Comparison of ENCODE assay signal across 8 mouse cellular contexts in the genomic region with DNA sequence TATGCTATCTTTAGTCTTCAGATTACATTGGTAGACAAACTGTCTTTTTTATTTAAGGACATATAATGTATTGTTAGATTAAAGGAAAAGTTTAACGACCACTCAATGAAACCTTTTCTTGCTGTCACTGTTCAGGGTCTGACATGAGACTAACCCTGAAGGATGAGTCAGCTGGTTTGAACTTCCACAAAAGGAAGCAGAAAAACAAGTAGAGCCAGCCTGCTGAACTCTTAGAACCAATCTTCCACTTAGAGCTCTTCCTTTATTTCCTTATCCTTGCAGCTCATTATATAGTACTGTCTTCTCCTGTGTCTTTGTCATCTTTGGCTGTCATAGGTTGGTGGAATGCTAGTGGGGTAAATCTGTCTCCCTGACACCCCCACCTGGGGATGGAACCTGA. TPM values are rescaled to one million over a fixed set of nuclear protein-coding genes. Genes with fewer than 3 reads are reported as not detected.
A peak's percentile ranks its signal among the peaks of the same experiment; 100 is the strongest.
DNase-seq lines count a peak whose midpoint lies in the region; ATAC-seq lines count a peak whose summit lies in the region.

No protein-coding gene starts in this region.

- H3K36me3 ChIP-seq in lung, embryonic 15.5 days, result peaks cover 35% of the 10 kb centered on the region
- H3K36me3 ChIP-seq in liver, embryonic 11.5 days (ENCODE audit: control insufficient read depth, insufficient read depth, low read length), result peaks cover 11% of the 10 kb centered on the region
- H3K36me3 ChIP-seq in stomach, embryonic 16.5 days (ENCODE audit: control insufficient read depth, insufficient read depth, low read length), result peaks cover 8% of the 10 kb centered on the region; the same call in 1 of the 2 replicates

- H3K4me1 ChIP-seq in lung, embryonic 15.5 days, result peaks cover 19% of the 10 kb centered on the region
- H3K4me1 ChIP-seq in liver, embryonic 11.5 days (replicated peaks; ENCODE audit: control insufficient read depth, insufficient read depth, low read length), result peaks cover 4% of the 10 kb centered on the region
- H3K4me1 ChIP-seq in stomach, embryonic 16.5 days (ENCODE audit: control insufficient read depth, insufficient read depth, low read length), result peaks cover 18% of the 10 kb centered on the region

- H3K27ac ChIP-seq in lung, embryonic 15.5 days, result no peak overlapping the region
- H3K27ac ChIP-seq in liver, embryonic 11.5 days (ENCODE audit: low read depth, low read length), result 0 out of 2 replicates have a peak overlapping the region, but pooled peaks have one; percentile 22
- peak overlapping the region; percentile 72 for H3K27ac ChIP-seq in stomach, embryonic 16.5 days (ENCODE audit: low read length)

- H3K4me3 ChIP-seq in lung, embryonic 15.5 days, result peak overlapping the region; percentile 67
- H3K4me3 ChIP-seq in liver, embryonic 11.5 days (ENCODE audit: low read depth, low read length), result peak overlapping the region; percentile 77
- peak overlapping the region; percentile 43 for H3K4me3 ChIP-seq in stomach, embryonic 16.5 days (replicated peaks; ENCODE audit: low read length)

- no peaks in the 10 kb centered on the region for H3K9me3 ChIP-seq in lung, embryonic 15.5 days
- H3K9me3 ChIP-seq in liver, embryonic 11.5 days (ENCODE audit: control insufficient read depth, low read length), result no peaks in the 10 kb centered on the region
- no peaks in the 10 kb centered on the region for H3K9me3 ChIP-seq in stomach, embryonic 16.5 days (replicated peaks; ENCODE audit: control insufficient read depth, low read length)

- intact Hi-C loops in gastrocnemius, postnatal 36 days (cut with DNase I), result no loop called here

- ATAC-seq in lung, embryonic 15.5 days (ENCODE audit: borderline replicate concordance, extremely low read depth, low FRiP score, low TSS enrichment), result no peak
- ATAC-seq in erythroid progenitor cell, adult 5-6 weeks (replicated peaks; ENCODE audit: low FRiP score, poor library complexity, severe bottlenecking), result 0 out of 2 replicates have a peak, but pooled peaks have one; percentile 51
- no peak for ATAC-seq in liver, embryonic 11.5 days (replicated peaks; ENCODE audit: low FRiP score)
- no peak for ATAC-seq in stomach, embryonic 16.5 days (ENCODE audit: insufficient read depth, low FRiP score)

- no peak for DNase-seq in lung, postnatal 10 days
- no peak for DNase-seq in liver, embryonic 11.5 days (ENCODE audit: low spot score)
- DNase-seq in frontal cortex, postnatal 10 days (ENCODE audit: low spot score in 2 of 2), result no peak
- DNase-seq in gastrocnemius, postnatal 36 days, result no peak
- no peak for DNase-seq in adrenal gland, postnatal 36 days

- peak overlapping the region; percentile 60 for H3K4me2 ChIP-seq in lung, embryonic 15.5 days
- peak overlapping the region; percentile 86 for H3K4me2 ChIP-seq in liver, embryonic 11.5 days
- peak overlapping the region; percentile 71 for H3K4me2 ChIP-seq in stomach, embryonic 16.5 days (ENCODE audit: low read depth, low read length)

- WGBS in lung, embryonic 15.5 days, result 9% methylated on average over 1 of the region's 1 CpGs
- WGBS in liver, embryonic 11.5 days, result 20% methylated on average over 1 of the region's 1 CpGs
- WGBS in stomach, embryonic 16.5 days, result 12% methylated on average over 1 of the region's 1 CpGs

- no peaks in the 10 kb centered on the region for H3K27me3 ChIP-seq in lung, embryonic 15.5 days
- no peaks in the 10 kb centered on the region for H3K27me3 ChIP-seq in liver, embryonic 11.5 days (replicated peaks; ENCODE audit: control insufficient read depth, insufficient read depth, low read length)
- H3K27me3 ChIP-seq in stomach, embryonic 16.5 days (ENCODE audit: control insufficient read depth, insufficient read depth, low read length), result no peaks in the 10 kb centered on the region

- H3K9ac ChIP-seq in lung, embryonic 15.5 days, result peak overlapping the region; percentile 3; the same call in 1 of the 2 replicates
- peak overlapping the region; percentile 52; the same call in 1 of the 2 replicates for H3K9ac ChIP-seq in liver, embryonic 11.5 days (ENCODE audit: low read depth, low read length)
- peak overlapping the region; percentile 54 for H3K9ac ChIP-seq in stomach, embryonic 16.5 days (ENCODE audit: low read length)

RNA-seq across cellular contexts. Expression of gene Rit1, which starts 1.2 kb away (rescaled TPM):
- 58.3 and 62.8 TPM in 2 replicates for polyA plus RNA-seq in lung, embryonic 15.5 days (2015; fragmentation: Nextera tagmentation; extraction: Ambion mirVana)
- total RNA-seq in erythroid progenitor cell, adult 5-6 weeks (2015; ENCODE audit: low replicate concordance), result 13.0 and 20.2 TPM in 2 replicates
- 27.6 and 45.9 TPM in 2 replicates for total RNA-seq in erythroid progenitor cell, adult 5-6 weeks (2017; ENCODE audit: low replicate concordance)
- 33.9 and 34.4 TPM in 2 replicates for polyA plus RNA-seq in liver, embryonic 11.5 days (2014; fragmentation: Nextera tagmentation; extraction: Ambion mirVana)
- polyA plus RNA-seq in stomach, embryonic 16.5 days (2015; fragmentation: Nextera tagmentation; extraction: Ambion mirVana), result 64.4 and 75.9 TPM in 2 replicates
- total RNA-seq in gastrocnemius, postnatal 36 days (2021), result 10 to 100 TPM; 16.5 to 20.5 TPM
- 10 to 100 TPM; 49.9 to 58.4 TPM for total RNA-seq in adrenal gland, postnatal 36 days (2021)

RNA-seq across cellular contexts. Expression of gene Khdc4, which starts 32.2 kb away (rescaled TPM):
- 90.7 and 93.1 TPM in 2 replicates for polyA plus RNA-seq in lung, embryonic 15.5 days (2015; fragmentation: Nextera tagmentation; extraction: Ambion mirVana)
- total RNA-seq in erythroid progenitor cell, adult 5-6 weeks (2015; ENCODE audit: low replicate concordance), result 56.9 and 69.2 TPM in 2 replicates
- total RNA-seq in erythroid progenitor cell, adult 5-6 weeks (2017; ENCODE audit: low replicate concordance), result 37.8 and 62.8 TPM in 2 replicates
- polyA plus RNA-seq in liver, embryonic 11.5 days (2014; fragmentation: Nextera tagmentation; extraction: Ambion mirVana), result 64.7 and 65.7 TPM in 2 replicates
- 71.4 and 72.3 TPM in 2 replicates for polyA plus RNA-seq in stomach, embryonic 16.5 days (2015; fragmentation: Nextera tagmentation; extraction: Ambion mirVana)
- total RNA-seq in gastrocnemius, postnatal 36 days (2021), result 10 to 100 TPM; 19.9 to 25.0 TPM
- total RNA-seq in adrenal gland, postnatal 36 days (2021), result 10 to 100 TPM; 46.5 to 64.3 TPM

RNA-seq across cellular contexts. Expression of gene Syt11, which starts 57.1 kb away (rescaled TPM):
- polyA plus RNA-seq in lung, embryonic 15.5 days (2015; fragmentation: Nextera tagmentation; extraction: Ambion mirVana), result 7.5 and 7.7 TPM in 2 replicates
- 0.36 TPM in 1 of 2 replicates, not detected in the other for total RNA-seq in erythroid progenitor cell, adult 5-6 weeks (2015; ENCODE audit: low replicate concordance)
- 0.39 TPM in 1 of 2 replicates, not detected in the other for total RNA-seq in erythroid progenitor cell, adult 5-6 weeks (2017; ENCODE audit: low replicate concordance)
- 4.7 and 5.2 TPM in 2 replicates for polyA plus RNA-seq in liver, embryonic 11.5 days (2014; fragmentation: Nextera tagmentation; extraction: Ambion mirVana)
- polyA plus RNA-seq in stomach, embryonic 16.5 days (2015; fragmentation: Nextera tagmentation; extraction: Ambion mirVana), result 20.3 and 21.7 TPM in 2 replicates
- 1 to 10 TPM; 2.1 to 3.1 TPM for total RNA-seq in gastrocnemius, postnatal 36 days (2021)
- total RNA-seq in adrenal gland, postnatal 36 days (2021), result 1 to 10 TPM; 6.0 to 9.4 TPM

Comparison
In these comparisons a context has a peak if more than half of its experiments do, and no peak if none do; other contexts are left out.
1. H3K9ac ChIP-seq: peak in every context shown above with its lines; median percentile 54 in stomach, embryonic 16.5 days; 52 in liver, embryonic 11.5 days; 3 in lung, embryonic 15.5 days.